Mouse (Mus musculus): Measurements from ENCODE around the gene Hes2.
A peak's percentile ranks its signal among the peaks of the same experiment; 100 is the strongest.

The Hes2 gene

DNA sequence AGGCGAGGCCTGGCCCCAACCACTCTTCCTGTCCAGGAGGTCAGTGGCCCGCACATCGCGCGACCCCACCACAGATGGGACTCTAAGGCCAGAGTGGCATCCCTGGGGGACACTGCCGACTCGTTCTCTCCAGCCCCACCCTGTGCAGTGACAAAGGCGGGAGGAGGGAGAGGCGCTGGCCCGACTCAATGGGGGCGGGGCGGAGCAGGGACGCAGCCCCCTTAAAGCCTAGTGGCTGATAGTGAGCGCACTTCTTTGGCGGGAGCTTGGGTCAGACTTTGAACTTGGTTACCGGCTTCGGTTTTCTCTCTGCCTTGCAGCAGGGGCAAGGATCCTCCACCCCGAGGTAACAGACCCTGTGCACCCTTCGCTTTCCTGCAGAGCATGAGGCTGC, 615 bp downstream of the Hes2 start:
- DNase-seq (ENCODE audit: low spot score in 2 of 2) = no peak

- no peak for DNase-seq (ENCODE audit: low spot score in 2 of 2)
Observed at GRCm38 (mm10) chr4:152160748-152161147, 2.1 kb downstream of the Hes2 start.

DNA sequence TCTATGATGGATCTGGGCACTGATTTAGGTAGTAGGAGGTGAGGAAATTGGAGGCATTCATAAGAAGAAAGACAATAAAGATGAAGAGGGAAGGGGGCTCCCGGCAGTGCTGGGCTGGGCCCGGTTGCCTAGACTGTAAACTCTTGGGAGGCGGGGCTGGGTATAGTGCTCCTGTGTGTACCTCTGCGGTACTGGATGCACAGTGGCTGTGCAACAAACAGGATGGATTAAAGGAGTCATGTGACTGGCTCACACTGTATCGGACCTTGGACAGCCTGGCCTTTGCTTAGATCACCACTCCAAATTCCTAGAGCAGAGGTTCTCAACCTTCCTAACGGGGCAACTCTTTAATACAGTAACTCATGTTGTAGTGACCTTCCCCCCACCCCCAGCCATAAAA, 2.9 kb downstream of the Hes2 start:
- DNase-seq (ENCODE audit: low spot score in 2 of 2) = no peak

- no peak for DNase-seq (ENCODE audit: low spot score in 2 of 2)
Observed at GRCm38 (mm10) chr4:152162748-152163147, 4.1 kb downstream of the Hes2 start.

DNA sequence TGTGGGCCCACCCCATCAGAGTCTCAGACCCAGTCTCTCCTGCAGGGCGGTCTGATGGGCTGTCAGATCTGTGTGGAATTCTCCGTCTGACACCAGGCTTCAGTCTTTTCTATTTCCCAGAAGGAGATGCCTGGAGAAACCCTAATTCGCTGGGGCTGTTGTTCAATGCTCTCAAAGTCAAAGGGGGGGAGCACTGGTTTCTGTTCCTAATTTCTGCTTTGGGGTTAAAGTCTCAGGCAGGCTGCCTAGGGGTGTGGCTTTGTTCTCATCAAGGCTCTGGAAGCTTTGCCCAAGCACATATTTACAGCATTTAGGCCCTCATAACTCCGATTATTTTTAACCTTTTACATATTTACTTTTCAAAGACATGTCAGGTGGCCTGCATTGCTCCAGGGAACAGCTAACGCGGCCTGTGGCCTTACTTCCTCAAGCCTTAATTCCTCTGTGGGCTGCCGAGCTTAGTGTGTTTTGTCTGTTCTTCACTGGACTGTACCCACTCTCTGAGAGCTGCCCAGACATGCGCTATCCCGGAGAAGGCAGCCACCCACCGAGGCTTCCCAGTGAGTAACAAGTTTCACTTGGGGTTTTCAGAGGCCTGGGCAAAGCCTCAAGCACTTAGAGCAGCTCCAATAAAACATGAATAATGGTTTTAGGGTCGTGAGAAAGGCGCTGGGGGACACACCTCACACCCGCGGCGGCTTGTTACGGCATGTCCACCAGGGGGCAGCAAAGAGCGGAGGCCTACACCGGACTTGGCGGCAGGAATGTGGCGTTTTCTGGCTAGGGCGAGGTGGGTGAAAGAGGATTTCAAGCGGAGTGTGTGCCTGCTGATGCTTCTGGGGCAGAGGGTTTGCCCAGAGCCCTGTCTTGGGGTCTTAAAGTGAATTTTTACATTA, 6.6 kb downstream of the Hes2 start:
- peak; percentile 69 to 71 for DNase-seq (ENCODE audit: low spot score in 2 of 2)

GRCm38 (mm10) chr4:152168052-152168451, 9.4 kb downstream of the Hes2 start:
- DNase-seq (ENCODE audit: low spot score in 2 of 2) = no peak

- DNase-seq (ENCODE audit: low spot score in 2 of 2) = no peak
Observed at GRCm38 (mm10) chr4:152169103-152169502, 10.4 kb downstream of the Hes2 start.

DNA sequence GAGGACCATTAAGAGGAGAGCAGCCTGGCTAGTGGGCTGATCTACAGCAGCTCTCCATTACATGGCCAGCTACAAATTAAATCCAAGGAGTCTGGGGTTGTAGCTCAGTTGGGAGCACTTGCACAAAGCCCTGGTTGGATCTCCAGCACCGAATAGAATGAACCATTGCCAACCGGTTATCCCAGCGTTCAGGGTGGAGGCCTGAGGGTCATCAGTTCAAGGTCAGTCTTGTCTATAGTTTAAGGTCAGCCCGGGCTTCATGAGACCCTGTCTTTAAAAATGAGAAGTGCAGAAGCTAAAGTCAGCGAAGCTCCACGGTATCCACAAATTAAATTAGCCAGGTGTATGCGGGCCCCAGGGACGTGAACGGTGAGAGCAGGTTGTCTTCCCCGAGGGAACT, 11.6 kb downstream of the Hes2 start:
- no peak for DNase-seq (ENCODE audit: low spot score in 2 of 2)

DNA sequence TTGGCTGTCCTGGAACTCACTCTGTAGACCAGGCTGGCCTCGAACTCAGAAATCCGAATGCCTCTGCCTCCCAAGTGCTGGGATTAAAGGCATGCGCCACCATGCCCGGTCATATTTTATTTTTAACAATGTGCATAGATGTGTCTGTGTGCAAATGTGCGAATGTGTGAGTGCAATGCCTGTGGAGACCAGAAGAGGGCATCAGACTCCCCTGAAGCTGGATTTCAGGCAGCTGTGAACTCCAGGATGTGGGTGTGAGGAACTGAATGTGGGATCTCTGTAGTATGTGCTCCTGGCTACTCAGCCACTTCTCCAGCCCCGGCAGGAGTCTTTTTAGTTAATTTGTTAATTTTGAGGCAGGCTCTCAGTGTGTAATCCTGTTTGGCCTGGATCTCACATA, 12.9 kb downstream of the Hes2 start:
- no peak for DNase-seq (ENCODE audit: low spot score in 2 of 2)

- peak; percentile 90 to 93 for DNase-seq (ENCODE audit: low spot score in 2 of 2)
Observed at GRCm38 (mm10) chr4:152173041-152173440, 14.4 kb downstream of the Hes2 start.

DNA sequence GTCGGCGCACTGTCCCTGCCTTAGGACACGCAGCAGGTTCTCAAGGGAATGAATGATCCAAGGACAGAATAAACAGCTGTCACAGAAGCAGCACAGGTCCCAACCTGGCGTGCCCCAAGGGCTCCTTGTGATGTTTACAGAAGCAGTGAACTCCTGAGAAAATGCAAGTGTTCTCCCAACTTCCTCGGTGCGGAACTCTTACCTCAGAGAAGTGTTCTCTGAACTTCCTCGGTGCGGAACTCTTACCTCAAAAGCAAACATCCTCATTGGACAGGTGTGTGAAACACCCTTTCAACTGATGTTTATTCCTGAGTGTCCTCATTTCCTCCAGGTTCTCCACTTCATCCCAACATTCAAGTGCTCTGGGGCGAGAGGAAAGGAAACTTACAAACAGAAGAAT, 15.3 kb downstream of the Hes2 start:
- DNase-seq (ENCODE audit: low spot score in 2 of 2) = no peak

DNA sequence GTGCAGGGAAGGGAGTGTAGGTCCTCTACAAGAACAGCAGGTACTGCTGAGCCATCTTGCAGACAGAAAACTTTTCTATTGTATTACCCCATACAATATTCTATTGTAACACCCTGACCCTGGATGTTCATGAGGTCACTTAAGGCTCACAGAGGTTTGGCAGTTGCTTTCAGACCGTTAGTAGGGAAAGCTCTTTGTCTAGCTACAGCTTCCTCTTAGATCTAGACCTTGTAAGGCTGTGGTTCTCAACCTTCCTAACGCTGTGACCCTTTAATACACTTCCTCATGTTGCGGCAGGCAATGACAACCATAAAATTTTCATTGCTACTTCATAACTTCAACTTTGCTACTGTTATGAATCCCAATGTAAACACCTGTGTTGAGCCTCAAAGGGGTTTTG, 18.0 kb downstream of the Hes2 start:
- DNase-seq (ENCODE audit: low spot score in 2 of 2) = no peak

DNA sequence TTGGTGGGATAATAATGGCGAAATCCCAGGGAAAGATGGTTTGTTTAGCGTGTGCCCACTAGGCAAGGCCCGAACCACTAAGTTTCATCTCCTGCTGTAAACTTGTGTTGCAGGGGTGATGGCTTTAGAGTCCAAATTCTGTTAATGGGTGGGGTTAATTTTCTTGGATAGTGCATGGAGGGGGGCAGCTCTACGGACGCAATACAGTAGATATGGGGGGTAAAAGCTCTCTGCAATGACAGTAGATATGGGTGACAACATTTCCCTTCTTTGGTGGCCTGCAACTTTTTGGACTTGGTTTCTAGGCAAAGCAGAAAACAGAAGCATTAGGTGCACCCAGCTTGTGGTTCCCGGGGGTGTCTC, 18.5 kb downstream of the Hes2 start:
- no peak for DNase-seq (ENCODE audit: low spot score in 2 of 2)

- DNase-seq (ENCODE audit: low spot score in 2 of 2) = peak; percentile 89
Observed at GRCm38 (mm10) chr4:152177537-152178343, 19.1 kb downstream of the Hes2 start, which contains the start of gene Acot7. Acot7 (plus strand) TSS chr4:152178134.

GRCm38 (mm10) chr4:152178344-152178864, 19.7 kb downstream of the Hes2 start:
- peak in 1 of 2 experiments; percentile 55 for DNase-seq (ENCODE audit: low spot score in 2 of 2)

- no peak for DNase-seq (ENCODE audit: low spot score in 2 of 2)
Observed at GRCm38 (mm10) chr4:152178916-152179705, 20.4 kb downstream of the Hes2 start.

GRCm38 (mm10) chr4:152179946-152180660, 21.4 kb downstream of the Hes2 start:
- no peak for DNase-seq (ENCODE audit: low spot score in 2 of 2)

DNA sequence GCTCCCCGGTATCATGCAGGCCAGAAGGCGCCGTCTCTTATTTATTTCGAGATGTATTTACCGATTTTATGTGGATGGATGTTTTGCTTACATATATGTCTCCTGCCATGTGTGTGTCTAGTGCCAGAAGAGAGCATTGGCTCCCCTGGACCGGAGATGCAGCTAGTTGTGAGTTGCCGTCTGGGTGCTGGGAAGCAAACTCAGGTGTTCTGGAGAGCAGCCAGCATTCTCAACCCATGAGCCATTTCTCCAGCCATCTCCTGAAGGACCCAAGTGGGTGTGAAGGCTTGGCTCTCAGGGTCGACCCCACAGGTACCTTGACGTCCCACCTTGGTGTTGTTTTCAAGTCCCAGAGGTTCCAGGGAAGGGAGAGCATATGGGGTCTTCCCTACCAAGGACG, 23.5 kb downstream of the Hes2 start:
- no peak for DNase-seq (ENCODE audit: low spot score in 2 of 2)

DNA sequence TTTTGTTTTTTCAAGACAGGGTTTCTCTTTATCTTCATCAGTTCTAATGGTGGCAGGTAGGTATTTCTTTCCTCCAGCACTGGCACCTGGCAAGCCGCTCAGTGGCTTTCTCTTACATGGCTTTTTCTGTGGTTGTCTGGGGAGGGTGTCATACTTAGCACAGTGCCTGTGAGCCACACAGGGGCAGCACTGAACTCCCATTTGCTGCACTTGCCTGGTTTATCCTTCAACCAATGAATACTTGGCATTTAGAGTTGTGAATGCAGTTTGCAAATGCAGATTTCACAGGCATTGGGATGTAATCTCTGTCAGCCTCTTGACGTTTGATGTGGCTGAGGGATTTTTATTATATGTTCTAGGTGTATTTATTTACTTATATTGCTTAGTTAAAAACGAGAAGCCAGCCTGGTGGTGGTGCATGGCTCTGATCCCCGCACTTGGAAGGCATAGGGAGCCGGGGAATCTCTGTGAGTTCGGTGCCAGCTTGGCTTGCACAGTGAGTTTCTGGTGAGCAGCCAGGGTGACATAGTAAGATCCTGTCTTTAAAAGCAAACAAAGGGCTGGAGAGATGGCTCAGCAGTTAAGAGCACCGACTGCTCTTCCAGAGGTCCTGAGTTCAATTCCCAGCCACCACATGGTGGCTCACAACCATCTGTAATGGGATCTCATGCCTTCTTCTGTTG, 25.8 kb downstream of the Hes2 start:
- DNase-seq (ENCODE audit: low spot score in 2 of 2) = peak; percentile 50 to 55

- DNase-seq (ENCODE audit: low spot score in 2 of 2) = no peak
Observed at GRCm38 (mm10) chr4:152185137-152185509, 26.5 kb downstream of the Hes2 start.

All from right cerebral cortex, adult 2 months (tissue).